Mouse (Mus musculus): Measurements from ENCODE around the gene Vamp1.

DNA sequence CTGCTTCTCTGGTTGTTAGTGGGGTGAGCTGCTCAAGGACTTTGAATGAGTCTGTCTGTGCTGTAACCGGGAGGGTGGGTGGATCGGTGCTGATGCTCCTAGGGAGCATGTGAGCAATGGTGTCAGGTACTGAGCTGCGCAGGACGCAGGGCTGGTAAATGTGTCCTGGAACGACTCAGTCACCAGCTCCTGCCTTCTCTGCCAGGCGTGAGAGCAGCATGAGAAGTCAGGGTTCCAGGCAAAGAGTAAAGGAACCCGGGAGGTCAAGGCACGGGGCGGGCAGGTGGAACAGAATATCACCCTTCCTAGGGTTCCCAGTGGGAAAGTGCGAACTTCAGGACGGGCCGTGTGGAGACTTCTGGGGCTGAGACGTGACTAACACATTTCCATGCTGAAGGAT is 50.7 kb downstream of the Vamp1 start:
- no peak for TF ChIP-seq CTCF (IDR thresholded peaks at IDR 0.05; ENCODE audit: control insufficient read depth, insufficient read depth, low read length)
- no peak for TF ChIP-seq POLR2A (IDR thresholded peaks at IDR 0.05; ENCODE audit: borderline replicate concordance, control insufficient read depth, low read depth, low read length)
